Mouse (Mus musculus): ENCODE results near the gene Zbtb5.
"Not testable (repeated sequence)": the region's sequence is repeated elsewhere in the genome, so short reads cannot be mapped to it uniquely, and the experiment has no call there.

Gene Zbtb5

GRCm38 (mm10) chr4:45012105-45012975 is at the start of gene Zbtb5:
Zbtb5 (minus strand) TSS chr4:45012412.
- DNase-seq (ENCODE audit: extremely low read depth, low read depth, low spot score) = peak; percentile 100

DNA sequence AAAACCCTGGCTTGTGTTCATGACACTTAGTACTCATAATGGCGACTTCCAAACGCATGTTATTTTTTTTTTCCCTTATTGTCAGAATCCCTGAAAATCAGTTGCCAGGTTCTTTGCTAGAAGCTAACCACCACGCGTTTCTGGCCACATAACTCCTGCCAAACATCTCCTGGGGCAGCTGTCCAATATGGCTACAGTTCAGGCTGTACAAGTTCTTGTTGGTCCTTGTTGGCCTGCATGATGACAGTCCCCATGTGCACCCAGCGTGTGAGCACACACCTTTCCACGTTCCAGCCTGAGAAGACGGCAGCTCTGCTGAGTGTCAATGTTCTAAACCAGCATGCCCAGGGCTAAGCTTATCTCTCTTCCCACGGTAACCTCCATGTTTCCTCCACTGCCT is 43.2 kb upstream of the Zbtb5 start:
- peak; percentile 39 for DNase-seq (ENCODE audit: extremely low read depth, low read depth, low spot score)

- DNase-seq (ENCODE audit: extremely low read depth, low read depth, low spot score) = no peak
Measured at GRCm38 (mm10) chr4:45054862-45055261, 42.6 kb upstream of the Zbtb5 start.

- DNase-seq (ENCODE audit: extremely low read depth, low read depth, low spot score) = no peak
Measured at GRCm38 (mm10) chr4:45047956-45048355, 35.7 kb upstream of the Zbtb5 start.

DNA sequence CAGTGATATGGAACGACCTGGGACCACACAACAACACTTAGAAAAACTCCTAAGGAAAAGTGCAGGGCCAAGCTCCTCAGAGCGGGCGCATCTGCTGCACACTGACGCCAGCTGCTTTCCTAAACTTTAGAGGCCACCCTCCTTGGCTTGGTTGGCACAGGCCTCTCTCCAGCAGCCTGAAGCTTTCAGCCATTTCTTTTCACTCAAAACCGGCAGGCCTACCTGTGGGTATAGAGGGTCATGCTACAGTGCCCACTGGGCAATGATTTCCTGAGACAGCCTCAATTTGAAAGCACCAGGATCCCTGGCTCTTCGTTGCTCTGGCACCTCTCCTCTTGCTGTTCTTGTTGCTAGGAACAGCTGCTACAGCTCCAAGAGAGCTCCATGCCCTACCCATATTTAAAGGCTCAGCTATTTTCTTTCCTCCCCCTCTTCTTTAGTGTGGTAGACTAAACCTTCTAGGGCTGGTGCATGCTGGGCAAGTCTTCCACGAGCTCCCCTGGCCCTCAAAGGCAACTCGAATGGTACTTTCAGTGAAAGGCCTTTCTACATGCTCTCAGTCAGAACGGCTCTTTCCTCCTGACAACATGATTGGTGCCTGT is 35.2 kb upstream of the Zbtb5 start:
- DNase-seq (ENCODE audit: extremely low read depth, low read depth, low spot score) = no peak

GRCm38 (mm10) chr4:45046679-45047078 is 34.5 kb upstream of the Zbtb5 start:
- DNase-seq (ENCODE audit: extremely low read depth, low read depth, low spot score) = no peak

DNA sequence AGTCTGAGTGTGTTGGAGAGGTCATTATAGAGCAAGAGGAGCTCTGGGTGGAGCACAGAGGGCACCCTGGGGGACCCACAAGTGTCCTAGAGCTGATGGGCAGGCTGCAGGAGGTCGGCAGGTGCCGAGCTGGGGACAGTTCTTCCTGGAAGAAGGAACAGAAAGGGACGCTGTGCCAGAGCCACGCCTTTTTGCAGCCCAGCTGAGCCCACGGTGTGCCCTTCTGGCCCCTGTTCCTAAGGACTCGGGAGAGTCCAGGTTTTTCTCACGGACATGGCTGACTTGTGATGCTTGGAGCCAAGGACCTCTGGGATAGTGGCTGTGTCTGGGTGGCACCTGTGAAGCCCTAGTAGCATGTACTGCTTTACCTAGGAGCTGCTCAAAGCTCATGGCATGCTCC is 28.6 kb upstream of the Zbtb5 start:
- DNase-seq (ENCODE audit: extremely low read depth, low read depth, low spot score) = no peak

DNA sequence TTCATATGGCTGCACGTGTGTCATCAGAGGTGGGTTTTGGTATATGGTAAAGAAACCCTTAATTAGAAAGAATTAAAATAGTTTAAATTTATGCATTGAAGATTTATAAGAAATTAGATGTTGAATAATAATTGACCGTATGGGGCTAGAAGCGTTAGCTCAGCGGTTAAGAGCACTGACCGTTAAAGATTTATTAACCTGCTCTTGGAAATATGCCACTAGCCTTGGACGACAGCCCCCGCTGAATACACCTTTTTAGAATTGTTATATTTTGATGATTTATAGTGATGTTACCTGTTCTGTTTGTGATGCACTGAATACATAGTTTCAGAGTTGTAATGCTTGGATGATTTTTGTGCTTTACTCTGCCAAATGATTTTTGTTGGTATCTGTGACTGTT is 27.3 kb upstream of the Zbtb5 start:
- DNase-seq (ENCODE audit: extremely low read depth, low read depth, low spot score) = not testable (repeated sequence)

DNA sequence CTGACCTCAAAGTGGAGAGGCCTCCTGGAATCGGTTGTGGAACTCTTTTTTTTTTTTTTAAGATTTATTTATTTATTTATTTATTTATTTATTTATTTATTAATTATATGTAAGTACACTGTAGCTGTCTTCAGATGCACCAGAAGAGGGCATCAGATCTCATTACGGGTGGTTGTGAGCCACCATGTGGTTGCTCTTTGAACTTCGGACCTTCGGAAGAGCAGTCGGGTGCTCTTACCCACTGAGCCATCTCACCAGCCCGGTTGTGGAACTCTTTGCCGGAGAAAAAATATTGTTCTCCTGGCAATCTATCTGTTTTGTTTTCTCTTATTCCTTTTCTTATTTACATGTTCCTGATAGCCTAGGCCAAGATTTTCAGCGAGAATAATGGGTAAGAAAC is 26.7 kb upstream of the Zbtb5 start:
- DNase-seq (ENCODE audit: extremely low read depth, low read depth, low spot score) = not testable (repeated sequence)

- no peak for DNase-seq (ENCODE audit: extremely low read depth, low read depth, low spot score)
Measured at GRCm38 (mm10) chr4:45037455-45038410, 25.5 kb upstream of the Zbtb5 start.

DNA sequence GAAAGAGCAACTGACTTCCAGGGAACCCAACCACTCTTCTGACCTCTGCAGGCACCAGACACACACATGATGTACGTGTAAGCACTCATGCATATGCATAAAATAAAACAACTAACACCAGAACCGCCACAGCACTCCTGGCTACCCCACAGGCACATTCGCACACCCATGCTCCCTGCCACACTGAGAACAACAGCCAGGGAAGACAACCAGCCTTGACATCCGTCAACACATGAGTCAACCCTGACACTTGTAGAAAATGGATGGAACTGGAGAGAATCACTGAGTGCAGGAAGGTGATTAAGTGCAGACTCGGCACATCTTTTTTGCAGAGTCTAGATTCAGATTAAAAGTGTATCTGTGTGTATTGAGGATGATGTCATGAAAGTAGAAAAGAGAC is 24.4 kb upstream of the Zbtb5 start:
- no peak for DNase-seq (ENCODE audit: extremely low read depth, low read depth, low spot score)

DNA sequence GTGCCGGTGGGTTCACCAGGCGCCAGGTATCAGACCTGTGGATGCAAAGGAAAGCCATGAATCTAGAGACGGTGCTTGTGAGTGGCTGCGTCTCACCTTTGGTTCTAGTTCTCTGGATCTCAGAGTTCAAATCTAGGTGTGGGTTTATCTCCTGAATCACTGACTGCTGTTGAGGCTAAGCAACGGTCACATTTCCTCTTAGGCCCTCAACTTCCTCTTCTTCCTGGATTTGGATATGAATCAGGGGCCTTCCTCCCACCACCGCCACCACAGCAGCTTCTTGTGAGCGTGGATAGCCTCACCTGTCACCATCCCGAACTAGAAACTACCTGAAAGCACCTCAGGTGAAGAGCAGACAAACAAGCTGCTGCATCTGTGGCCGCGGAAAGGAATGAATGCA is 23.8 kb upstream of the Zbtb5 start:
- no peak for DNase-seq (ENCODE audit: extremely low read depth, low read depth, low spot score)

DNA sequence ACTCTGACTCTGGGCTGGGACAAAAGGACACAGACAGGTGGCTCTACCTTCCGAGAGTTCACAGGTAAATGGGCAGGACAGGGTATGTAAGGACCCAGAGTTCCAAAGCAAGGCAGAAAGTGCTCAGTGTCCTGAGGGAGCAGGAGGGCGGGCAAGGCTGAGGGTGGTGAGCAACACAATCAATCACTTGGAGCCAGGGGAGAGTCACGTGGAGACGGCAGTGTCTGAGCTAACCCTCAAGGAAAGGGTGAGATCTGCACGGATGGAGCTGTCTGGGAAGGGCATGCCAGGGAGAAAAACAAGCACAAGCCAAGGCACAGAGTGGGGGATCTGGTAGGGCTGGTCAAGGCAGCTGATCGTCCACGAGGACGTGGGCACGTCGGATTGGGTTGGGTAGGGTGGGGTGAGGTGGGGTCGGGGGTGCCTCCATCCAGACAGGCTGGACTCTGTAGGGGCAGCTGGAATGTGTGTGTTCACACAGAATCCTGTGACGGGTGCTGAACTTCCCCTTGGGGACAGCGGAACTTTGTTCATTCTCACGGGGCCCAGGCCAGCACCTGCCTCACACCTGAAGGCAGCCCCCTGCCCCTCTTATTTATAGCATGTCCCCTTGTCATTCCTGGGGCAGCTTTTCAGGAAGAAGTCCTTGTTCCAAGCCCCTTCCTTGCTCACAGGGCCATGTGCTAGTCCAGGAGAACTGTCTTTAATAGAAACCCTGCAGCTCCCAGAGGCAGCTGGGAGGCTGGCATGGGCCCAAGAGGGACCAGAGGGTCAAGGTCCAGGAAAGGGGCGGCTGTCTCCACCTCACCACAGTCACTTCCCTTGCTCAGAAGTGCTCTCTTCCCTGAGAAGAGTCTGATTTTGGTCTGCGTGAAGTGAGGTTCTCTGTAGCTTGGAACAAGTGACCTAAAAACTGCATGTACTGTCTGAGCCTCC is 22.7 kb upstream of the Zbtb5 start:
- no peak for DNase-seq (ENCODE audit: extremely low read depth, low read depth, low spot score)

- DNase-seq (ENCODE audit: extremely low read depth, low read depth, low spot score) = no peak
Measured at GRCm38 (mm10) chr4:45032586-45032985, 20.4 kb upstream of the Zbtb5 start.

DNA sequence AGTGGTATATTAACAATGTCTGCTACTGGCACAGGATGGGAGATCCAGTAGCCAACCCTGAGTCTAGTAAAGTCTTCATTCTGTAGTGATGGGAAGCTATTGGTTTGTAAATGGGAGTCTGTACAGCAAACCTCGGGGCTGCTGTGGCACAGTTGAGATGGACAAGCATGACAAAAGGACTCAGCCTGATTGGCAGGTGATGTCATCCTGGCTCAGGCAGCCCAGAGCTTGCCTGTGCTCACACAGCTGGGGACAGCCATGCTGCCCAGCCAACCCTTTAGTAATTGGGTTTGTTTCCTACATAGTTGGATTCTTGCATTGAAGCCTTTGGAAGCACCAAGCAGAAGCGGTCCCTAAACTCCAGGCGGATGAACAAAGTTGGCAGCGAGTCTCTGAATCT is 14.2 kb upstream of the Zbtb5 start:
- no peak for DNase-seq (ENCODE audit: extremely low read depth, low read depth, low spot score)

GRCm38 (mm10) chr4:45019009-45019408 is 6.8 kb upstream of the Zbtb5 start:
- DNase-seq (ENCODE audit: extremely low read depth, low read depth, low spot score) = no peak

DNA sequence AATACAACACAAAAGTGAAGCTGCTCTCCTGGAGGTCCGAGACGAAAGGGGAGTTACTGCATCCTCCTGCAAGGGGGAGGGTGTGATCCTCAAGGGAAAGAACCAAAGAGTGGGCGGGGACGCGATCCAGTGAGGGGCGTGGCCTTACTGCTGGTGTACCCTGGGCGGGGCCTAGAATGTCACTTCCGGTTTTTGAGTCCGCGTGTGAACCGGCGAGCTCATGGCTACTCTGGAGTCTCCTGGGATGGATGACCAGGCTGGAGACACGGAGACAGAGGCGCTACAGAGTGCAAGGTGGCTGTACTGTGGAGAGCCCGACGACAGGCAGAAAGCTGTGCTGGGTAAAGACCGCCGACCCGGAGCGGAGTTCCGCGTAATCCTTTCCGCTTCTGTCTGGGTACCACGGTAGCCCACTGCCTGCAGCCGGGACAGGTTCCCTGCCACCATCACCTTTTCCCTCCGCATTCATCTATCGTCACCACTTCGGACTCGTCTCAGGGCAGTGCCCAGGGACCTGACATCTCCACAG is 6.3 kb upstream of the Zbtb5 start, which contains the start of gene Polr1e:
TSS of gene Polr1e (plus strand) at position 132 of the 529 bp plus-strand sequence.
- peak; percentile 45 for DNase-seq (ENCODE audit: extremely low read depth, low read depth, low spot score)

DNA sequence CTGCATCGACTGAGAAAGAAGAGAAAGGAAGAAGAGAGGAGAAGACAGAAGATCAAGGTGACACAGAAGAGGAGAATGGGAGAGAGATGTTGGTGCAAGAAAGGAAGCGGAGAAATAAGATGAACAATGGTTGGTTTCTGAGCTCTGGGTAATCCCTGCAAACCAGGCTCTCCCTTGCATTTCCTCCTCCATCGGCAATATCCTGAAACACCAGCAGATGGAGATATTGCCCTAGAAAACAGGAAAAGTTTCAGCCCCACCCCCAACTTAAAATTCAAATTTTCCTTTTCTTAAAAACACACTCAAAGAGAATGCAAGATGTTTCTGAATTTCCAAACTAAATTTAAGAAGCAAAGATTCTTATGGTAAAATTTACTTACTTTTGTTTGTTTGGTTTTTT is 3.4 kb upstream of the Zbtb5 start:
- no peak for DNase-seq (ENCODE audit: extremely low read depth, low read depth, low spot score)

DNA sequence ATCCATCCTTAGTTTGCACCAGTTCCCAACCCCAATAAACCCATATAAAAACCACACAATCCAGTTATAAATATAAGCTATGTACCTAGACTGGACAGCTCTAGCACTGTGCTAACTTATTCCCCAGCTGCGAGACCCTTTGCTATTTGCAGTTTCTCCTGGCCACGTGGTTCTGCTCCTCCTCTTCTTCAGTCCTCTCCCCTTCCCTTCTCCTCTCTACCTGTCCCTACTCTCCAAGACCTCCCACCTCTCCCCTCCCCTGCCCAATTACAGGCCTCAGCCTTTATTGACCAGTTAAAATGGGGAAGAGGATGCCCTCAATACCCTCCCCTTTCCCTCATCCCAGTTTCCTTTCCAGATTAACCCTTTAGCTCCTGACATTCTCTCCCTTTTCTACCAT is 1.3 kb upstream of the Zbtb5 start:
- DNase-seq (ENCODE audit: extremely low read depth, low read depth, low spot score) = no peak

GRCm38 (mm10) chr4:45013031-45013431 is 819 bp upstream of the Zbtb5 start:
- no peak for DNase-seq (ENCODE audit: extremely low read depth, low read depth, low spot score)

All from fat pad, adult 2 months (tissue).